Mouse (Mus musculus): ENCODE results near the gene Foxj3. TPM values are rescaled to one million over a fixed set of nuclear protein-coding genes. Genes with fewer than 3 reads are reported as not detected.
"Not testable (repeated sequence)": the region's sequence is repeated elsewhere in the genome, so short reads cannot be mapped to it uniquely, and the experiment has no call there.

The Foxj3 gene
- polyA plus RNA-seq (2014; fragmentation: Nextera tagmentation; extraction: Ambion mirVana): 30.0 and 36.4 TPM in 2 replicates

DNA sequence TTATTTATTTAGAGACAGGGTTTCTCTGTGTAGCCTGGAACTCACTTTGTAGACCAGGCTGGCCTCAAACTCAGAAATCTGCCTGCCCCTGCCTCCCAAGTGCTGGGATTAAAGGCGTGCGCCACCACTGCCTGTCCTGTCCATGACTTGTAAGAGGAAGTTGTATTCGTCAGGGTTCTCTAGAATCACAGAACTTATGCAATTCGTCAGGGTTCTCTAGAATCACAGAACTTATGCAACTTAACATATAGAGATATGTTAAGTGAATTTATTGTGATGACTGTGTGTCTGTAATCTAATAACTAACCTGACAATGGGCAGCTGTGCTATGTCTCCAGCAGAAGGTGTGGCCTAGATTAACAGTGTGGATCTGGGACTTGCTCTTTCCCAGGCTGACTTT, at the start of gene Foxj3:
TSS of gene Foxj3 (plus strand) at position 390 of the 400 bp plus-strand sequence.
- not testable (repeated sequence) for DNase-seq (ENCODE audit: low spot score); H3K4me2 ChIP-seq (replicated peaks); H3K27ac ChIP-seq; H3K36me3 ChIP-seq (replicated peaks; ENCODE audit: control insufficient read depth, insufficient read depth); H3K4me3 ChIP-seq (replicated peaks; ENCODE audit: low read length); H3K9ac ChIP-seq; ATAC-seq (ENCODE audit: low FRiP score); H3K27me3 ChIP-seq (ENCODE audit: control insufficient read depth, insufficient read depth, low read length); H3K9me3 ChIP-seq (ENCODE audit: control insufficient read depth, low read length)
- WGBS: 93% methylated on average over 4 of the region's 4 CpGs
- H3K4me1 ChIP-seq (replicated peaks; ENCODE audit: control insufficient read depth, insufficient read depth, low read length): peaks cover 19% of the 10 kb centered on the region

DNA sequence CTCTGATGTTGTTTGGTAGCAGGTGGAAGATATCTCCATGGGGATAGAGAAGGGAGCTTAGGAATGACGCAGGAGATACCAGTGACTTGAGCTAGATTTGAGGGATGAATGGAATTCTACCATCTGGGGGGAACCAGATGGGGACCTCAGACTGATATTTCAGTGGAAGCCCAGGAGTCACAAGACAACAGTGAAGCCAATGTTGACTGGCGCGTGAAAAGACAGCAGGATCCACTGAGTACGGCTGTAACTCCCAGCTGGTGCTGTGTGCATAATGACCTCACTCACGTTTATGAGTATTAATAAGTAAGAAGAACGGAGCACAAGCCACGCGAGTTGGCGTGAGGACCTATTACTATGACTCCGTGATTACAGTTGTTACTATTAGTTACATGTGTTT, 47.1 kb upstream of the Foxj3 start:
- 57% methylated on average over 10 of the region's 10 CpGs for whole genome bisulfite sequencing

DNA sequence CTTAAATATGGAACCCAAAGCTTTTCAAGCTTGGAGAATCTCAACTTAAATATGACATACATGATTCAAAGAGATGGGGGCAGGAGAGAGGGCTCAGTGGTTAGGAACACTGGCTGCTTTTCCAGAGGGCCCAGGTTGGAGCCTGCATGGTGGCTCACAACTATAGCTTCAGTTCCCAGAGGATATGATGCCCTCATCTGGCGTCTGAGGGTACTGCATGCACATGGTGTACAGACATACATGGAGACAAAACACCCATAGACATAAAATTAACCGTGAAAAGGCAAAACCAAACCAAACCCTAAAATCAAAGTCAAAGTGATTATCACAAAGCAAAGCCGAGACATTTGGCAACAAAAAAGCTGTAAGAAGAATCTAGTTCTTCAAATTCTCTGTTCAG, 46.0 kb upstream of the Foxj3 start:
- Histone ChIP-seq H3K9ac (no peak overlapping the region), H3K4me2 (replicated peaks) (peak overlapping the region; percentile 73), H3K27ac (no peak overlapping the region), H3K36me3 (replicated peaks; ENCODE audit: control insufficient read depth, insufficient read depth) (no peaks in the 10 kb centered on the region), H3K4me3 (replicated peaks; ENCODE audit: low read length) (no peak overlapping the region), H3K4me1 (replicated peaks; ENCODE audit: control insufficient read depth, insufficient read depth, low read length) (peaks cover 15% of the 10 kb centered on the region), H3K9me3 (ENCODE audit: control insufficient read depth, low read length) (no peaks in the 10 kb centered on the region), H3K27me3 (ENCODE audit: control insufficient read depth, insufficient read depth, low read length) (no peaks in the 10 kb centered on the region)
- DNase-seq (ENCODE audit: low spot score): peak; percentile 30
- WGBS: 75% methylated on average over 3 of the region's 3 CpGs
- ATAC-seq (ENCODE audit: low FRiP score): no peak

More for the DNA sequence above, 47.1 kb upstream of the Foxj3 start:
- Histone ChIP-seq H3K4me1 (replicated peaks; ENCODE audit: control insufficient read depth, insufficient read depth, low read length) (peaks cover 15% of the 10 kb centered on the region), H3K9ac (no peak overlapping the region), H3K27ac (no peak overlapping the region), H3K4me2 (replicated peaks) (no peak overlapping the region), H3K36me3 (replicated peaks; ENCODE audit: control insufficient read depth, insufficient read depth) (no peaks in the 10 kb centered on the region), H3K27me3 (ENCODE audit: control insufficient read depth, insufficient read depth, low read length) (no peaks in the 10 kb centered on the region), H3K4me3 (replicated peaks; ENCODE audit: low read length) (no peak overlapping the region), H3K9me3 (ENCODE audit: control insufficient read depth, low read length) (no peaks in the 10 kb centered on the region)
- DNase-seq (ENCODE audit: low spot score): peak; percentile 31
- no peak for ATAC-seq (ENCODE audit: low FRiP score)

DNA sequence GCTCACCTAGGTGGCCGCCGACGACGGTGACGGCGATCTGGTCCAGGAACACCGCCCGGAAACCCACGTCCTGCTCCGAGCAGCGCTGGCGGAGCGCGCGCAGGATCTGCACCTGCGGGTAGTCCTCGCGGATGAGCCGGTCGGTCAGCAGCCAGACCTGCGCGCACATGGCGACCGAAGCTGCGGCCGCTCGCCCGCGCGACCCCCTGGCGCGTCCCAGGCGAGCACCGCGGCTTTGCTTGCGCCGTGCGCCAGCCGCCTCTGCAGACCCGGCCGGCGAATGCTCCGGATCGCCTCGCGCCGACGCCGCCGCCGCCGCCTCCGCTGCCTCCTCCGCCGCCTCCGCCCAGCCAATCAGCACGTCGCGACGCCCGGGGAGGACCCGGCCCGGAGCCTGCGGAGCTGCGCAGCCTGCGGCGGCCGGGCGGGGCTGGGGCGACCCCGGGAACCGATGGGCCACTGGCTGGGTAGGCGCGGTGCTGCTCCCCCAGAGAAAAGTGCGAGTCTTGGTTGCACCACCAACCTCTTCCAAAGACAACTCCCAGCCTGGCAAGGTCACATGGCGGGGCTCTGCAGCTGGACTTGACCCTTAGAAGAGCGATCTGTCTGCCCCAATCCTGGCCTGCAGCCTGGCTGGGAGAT, 44.4 kb upstream of the Foxj3 start, which contains the start of gene Rimkla:
TSS of gene Rimkla (minus strand) at position 338 of the 642 bp plus-strand sequence.
- peaks cover 15% of the 10 kb centered on the region for H3K4me1 ChIP-seq (replicated peaks; ENCODE audit: control insufficient read depth, insufficient read depth, low read length)
- under 1% methylated on average over 71 of the region's 77 CpGs for WGBS
- H3K27me3 ChIP-seq (ENCODE audit: control insufficient read depth, insufficient read depth, low read length): no peaks in the 10 kb centered on the region
- peak; percentile 93 for ATAC-seq (ENCODE audit: low FRiP score)
- no peaks in the 10 kb centered on the region for H3K36me3 ChIP-seq (replicated peaks; ENCODE audit: control insufficient read depth, insufficient read depth)
- peak within 1 kb of the TSS; percentile 64 for H3K9ac ChIP-seq
- peak; percentile 72 for DNase-seq (ENCODE audit: low spot score)
- H3K9me3 ChIP-seq (ENCODE audit: control insufficient read depth, low read length): no peaks in the 10 kb centered on the region
- H3K4me3 ChIP-seq (replicated peaks; ENCODE audit: low read length): peak within 1 kb of the TSS; percentile 64
- peak within 1 kb of the TSS; percentile 88 for H3K27ac ChIP-seq
- H3K4me2 ChIP-seq (replicated peaks): peak within 1 kb of the TSS; percentile 73

DNA sequence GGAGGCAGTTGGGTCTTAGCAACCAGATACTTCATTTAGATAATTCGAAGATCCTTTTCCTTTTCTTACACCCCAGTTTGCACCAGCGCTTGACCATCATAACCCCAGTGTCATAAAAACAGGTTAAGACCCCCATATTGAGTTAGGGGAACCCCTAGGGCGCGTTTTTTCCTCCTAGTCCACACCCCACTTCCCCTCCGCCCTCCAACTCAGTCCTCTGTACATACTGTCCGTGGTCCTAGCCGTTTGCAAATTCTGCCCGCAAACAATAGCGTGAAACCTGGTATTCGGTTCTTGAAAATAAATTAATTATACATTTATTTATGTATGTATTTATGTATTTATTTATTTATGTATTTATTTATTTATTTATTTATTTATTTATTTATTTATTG, 43.9 kb upstream of the Foxj3 start:
- peak overlapping the region; percentile 88 for H3K27ac ChIP-seq
- no peaks in the 10 kb centered on the region for H3K9me3 ChIP-seq (ENCODE audit: control insufficient read depth, low read length)
- peaks cover 15% of the 10 kb centered on the region for H3K4me1 ChIP-seq (replicated peaks; ENCODE audit: control insufficient read depth, insufficient read depth, low read length)
- no peaks in the 10 kb centered on the region for H3K27me3 ChIP-seq (ENCODE audit: control insufficient read depth, insufficient read depth, low read length)
- ATAC-seq (ENCODE audit: low FRiP score) (peak; percentile 26), DNase-seq (ENCODE audit: low spot score) (no peak)
- 39% methylated on average over 10 of the region's 10 CpGs for WGBS
- peak overlapping the region; percentile 73 for H3K4me2 ChIP-seq (replicated peaks)
- no peaks in the 10 kb centered on the region for H3K36me3 ChIP-seq (replicated peaks; ENCODE audit: control insufficient read depth, insufficient read depth)
- H3K4me3 ChIP-seq (replicated peaks; ENCODE audit: low read length): peak overlapping the region; percentile 64
- peak overlapping the region; percentile 64 for H3K9ac ChIP-seq

DNA sequence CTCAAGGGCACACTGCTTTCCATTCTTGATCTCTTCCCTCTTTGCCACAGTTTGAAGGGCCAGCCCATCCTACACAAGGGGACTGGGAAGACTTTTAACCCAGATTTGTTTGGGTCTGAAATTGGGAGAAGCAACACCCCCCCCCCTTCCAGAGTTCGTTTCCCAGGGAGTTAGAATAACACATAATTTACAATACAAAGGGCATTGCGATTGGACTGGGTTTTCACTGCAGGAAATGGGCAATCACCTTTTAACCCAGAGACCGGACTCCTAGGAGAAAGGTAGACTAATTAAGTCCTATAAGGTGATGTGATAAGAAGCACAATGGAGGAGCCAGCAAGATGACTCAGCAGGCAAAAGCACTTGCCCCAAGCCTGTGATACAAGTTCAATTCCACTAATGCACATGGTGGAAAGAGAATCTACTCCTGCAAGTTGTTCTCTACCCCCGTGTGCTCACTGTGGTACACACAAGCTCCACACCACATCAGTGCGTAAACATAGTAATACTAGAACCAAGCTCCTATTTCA, 38.4 kb upstream of the Foxj3 start:
- no peak overlapping the region for H3K9ac ChIP-seq
- no peak overlapping the region for H3K4me3 ChIP-seq (replicated peaks; ENCODE audit: low read length)
- ATAC-seq (ENCODE audit: low FRiP score) (no peak), DNase-seq (ENCODE audit: low spot score) (no peak)
- no peaks in the 10 kb centered on the region for H3K27me3 ChIP-seq (ENCODE audit: control insufficient read depth, insufficient read depth, low read length)
- H3K9me3 ChIP-seq (ENCODE audit: control insufficient read depth, low read length): no peaks in the 10 kb centered on the region
- H3K27ac ChIP-seq: no peak overlapping the region
- no peaks in the 10 kb centered on the region for H3K4me1 ChIP-seq (replicated peaks; ENCODE audit: control insufficient read depth, insufficient read depth, low read length)
- H3K36me3 ChIP-seq (replicated peaks; ENCODE audit: control insufficient read depth, insufficient read depth): no peaks in the 10 kb centered on the region
- no peak overlapping the region for H3K4me2 ChIP-seq (replicated peaks)
- 60% methylated on average over 5 of the region's 5 CpGs for WGBS

DNA sequence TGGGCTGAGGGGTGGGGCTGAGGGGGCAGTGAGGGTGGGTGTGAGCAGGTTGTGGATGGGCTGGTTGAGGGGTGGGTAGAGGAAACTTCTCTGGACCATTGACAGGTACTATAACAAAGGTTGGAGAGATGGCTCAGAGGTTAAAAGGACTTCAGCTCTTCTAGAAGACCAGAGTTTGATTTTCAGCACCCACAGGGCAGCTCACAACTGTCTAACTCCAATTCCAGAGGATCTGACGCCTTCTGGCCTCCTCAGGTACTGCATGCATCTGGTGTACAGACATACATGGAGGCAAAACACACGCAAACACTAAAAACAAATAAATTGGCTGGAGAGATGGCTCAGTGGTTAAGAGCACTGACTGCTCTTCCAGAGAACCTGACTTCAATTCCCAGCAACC, 25.2 kb upstream of the Foxj3 start:
- no peak for DNase-seq (ENCODE audit: low spot score)
- no peak for ATAC-seq (ENCODE audit: low FRiP score)
- Histone ChIP-seq H3K4me3 (replicated peaks; ENCODE audit: low read length) (no peak overlapping the region), H3K4me1 (replicated peaks; ENCODE audit: control insufficient read depth, insufficient read depth, low read length) (no peaks in the 10 kb centered on the region), H3K27ac (no peak overlapping the region), H3K27me3 (ENCODE audit: control insufficient read depth, insufficient read depth, low read length) (no peaks in the 10 kb centered on the region), H3K36me3 (replicated peaks; ENCODE audit: control insufficient read depth, insufficient read depth) (no peaks in the 10 kb centered on the region), H3K4me2 (replicated peaks) (no peak overlapping the region), H3K9ac (no peak overlapping the region), H3K9me3 (ENCODE audit: control insufficient read depth, low read length) (no peaks in the 10 kb centered on the region)
- WGBS: 63% methylated on average over 2 of the region's 2 CpGs

DNA sequence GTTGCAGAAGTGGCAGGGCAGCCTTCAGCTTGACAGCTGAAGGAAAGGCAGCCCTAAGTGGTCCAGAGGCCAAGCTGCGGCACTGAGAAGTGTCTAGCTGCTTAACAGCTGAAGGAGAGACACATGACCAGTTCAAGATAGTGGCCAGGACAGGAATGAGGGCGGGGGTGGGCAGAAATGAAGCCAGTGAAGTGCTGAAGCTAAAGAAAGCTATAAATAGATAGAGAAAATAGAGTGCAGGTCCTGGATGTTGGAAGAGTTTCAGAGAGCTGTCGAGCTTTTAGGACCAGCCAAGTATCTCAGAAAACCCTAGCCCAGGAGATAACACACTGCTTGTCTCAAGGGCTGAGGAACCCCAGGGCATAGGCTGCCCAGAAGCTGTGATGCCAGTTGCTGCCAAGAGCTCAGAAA, 24.1 kb upstream of the Foxj3 start:
- DNase-seq (ENCODE audit: low spot score) (no peak), ATAC-seq (ENCODE audit: low FRiP score) (no peak)
- Histone ChIP-seq H3K27me3 (ENCODE audit: control insufficient read depth, insufficient read depth, low read length) (no peaks in the 10 kb centered on the region), H3K4me2 (replicated peaks) (no peak overlapping the region), H3K9ac (no peak overlapping the region), H3K9me3 (ENCODE audit: control insufficient read depth, low read length) (no peaks in the 10 kb centered on the region), H3K27ac (no peak overlapping the region), H3K4me3 (replicated peaks; ENCODE audit: low read length) (no peak overlapping the region), H3K4me1 (replicated peaks; ENCODE audit: control insufficient read depth, insufficient read depth, low read length) (no peaks in the 10 kb centered on the region), H3K36me3 (replicated peaks; ENCODE audit: control insufficient read depth, insufficient read depth) (no peaks in the 10 kb centered on the region)
- 74% methylated on average over 3 of the region's 3 CpGs for WGBS

DNA sequence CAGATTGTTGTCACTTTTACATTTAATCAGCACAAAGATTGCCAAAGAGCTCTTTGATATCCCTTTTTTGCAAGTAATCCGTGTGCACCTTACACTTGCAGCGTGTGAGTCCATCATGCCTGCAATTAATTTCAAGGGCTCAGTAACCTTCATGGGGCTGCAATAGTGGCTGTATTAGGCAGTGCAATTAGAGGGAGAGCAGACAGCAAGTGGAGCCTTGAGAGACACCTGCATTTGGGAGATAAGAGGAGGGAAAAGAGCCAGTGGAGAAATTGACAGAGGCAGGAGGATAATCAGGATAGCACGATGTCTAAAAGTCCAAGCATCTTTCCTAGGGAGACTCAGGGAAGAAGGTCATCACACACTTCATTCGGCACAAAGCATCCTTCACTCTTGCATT, 13.2 kb upstream of the Foxj3 start:
- DNase-seq (ENCODE audit: low spot score): peak; percentile 27
- Histone ChIP-seq H3K4me1 (replicated peaks; ENCODE audit: control insufficient read depth, insufficient read depth, low read length) (peaks cover 14% of the 10 kb centered on the region), H3K4me3 (replicated peaks; ENCODE audit: low read length) (no peak overlapping the region), H3K36me3 (replicated peaks; ENCODE audit: control insufficient read depth, insufficient read depth) (no peaks in the 10 kb centered on the region), H3K9me3 (ENCODE audit: control insufficient read depth, low read length) (no peaks in the 10 kb centered on the region), H3K9ac (no peak overlapping the region), H3K27ac (peak overlapping the region; percentile 85), H3K27me3 (ENCODE audit: control insufficient read depth, insufficient read depth, low read length) (no peaks in the 10 kb centered on the region), H3K4me2 (replicated peaks) (peak overlapping the region; percentile 36)
- WGBS: 49% methylated on average over 4 of the region's 4 CpGs
- no peak; the same call in 1 of the 2 replicates for ATAC-seq (ENCODE audit: low FRiP score)
